Comparison of ENCODE assay signal across 15 mouse cellular contexts in the genomic region with DNA sequence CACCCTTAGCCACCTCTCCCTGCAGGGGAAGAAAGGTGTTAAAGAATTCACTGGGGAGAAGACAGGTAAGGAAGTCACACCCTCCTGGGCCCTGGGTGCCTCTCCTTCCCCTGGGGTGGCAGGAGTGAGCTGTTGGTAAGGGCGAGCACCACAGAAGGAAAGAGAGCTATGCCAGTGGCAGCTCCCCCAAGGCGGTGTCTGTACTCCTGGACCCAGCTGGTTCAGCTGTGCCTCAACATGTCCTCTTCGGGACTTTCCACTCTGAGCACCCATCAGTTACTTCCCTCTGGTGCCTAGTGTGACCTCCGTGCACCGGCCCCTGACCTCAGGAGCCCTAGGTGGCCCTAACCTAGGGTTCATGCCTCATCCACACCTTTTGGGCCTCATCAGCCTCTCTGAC. TPM values are rescaled to one million over a fixed set of nuclear protein-coding genes. Genes with fewer than 3 reads are reported as not detected.
DNase-seq lines count a peak whose midpoint lies in the region; ATAC-seq and TF ChIP-seq lines count a peak whose summit lies in the region.
"Had no signal": no experiment of that assay in that cellular context is flagged by ENCODE, and none has a peak within 500 bp of the region (broad histone marks: within the 10 kb centered on the region; RNA-seq: fewer than 3 reads in every experiment).

No protein-coding gene starts in this region.

- peak overlapping the region; percentile 77; the same call in 1 of the 2 replicates for H3K27ac ChIP-seq in gastrocnemius, adult 2 months
- H3K27ac ChIP-seq in lung, embryonic 15.5 days = 0 out of 2 replicates have a peak overlapping the region, but pooled peaks have one; percentile 12
- H3K27ac ChIP-seq in embryonic facial prominence, embryonic 13.5 days = peak overlapping the region; percentile 51
- H3K27ac ChIP-seq in neural tube, embryonic 15.5 days (replicated peaks) = peak overlapping the region; percentile 73; the same call in 1 of the 2 replicates
- H3K27ac ChIP-seq: intestine, embryonic 15.5 days; kidney, embryonic 15.5 days; liver, embryonic 12.5 days had no signal

- intact Hi-C loops in gastrocnemius, adult 2 months (cut with DNase I) = no loop called here

- H3K4me1 ChIP-seq in lung, embryonic 15.5 days = peaks cover 94% of the 10 kb centered on the region
- H3K4me1 ChIP-seq in embryonic facial prominence, embryonic 13.5 days = peaks cover 73% of the 10 kb centered on the region
- peaks cover 81% of the 10 kb centered on the region for H3K4me1 ChIP-seq in neural tube, embryonic 15.5 days

- TF ChIP-seq CTCF in gastrocnemius, adult 2 months (IDR thresholded peaks at IDR 0.05) = no peak

- no peaks in the 10 kb centered on the region for H3K27me3 ChIP-seq in lung, embryonic 15.5 days
- no peaks in the 10 kb centered on the region for H3K27me3 ChIP-seq in embryonic facial prominence, embryonic 13.5 days
- no peaks in the 10 kb centered on the region for H3K27me3 ChIP-seq in neural tube, embryonic 15.5 days (replicated peaks)
- H3K27me3 ChIP-seq: intestine, embryonic 15.5 days; kidney, embryonic 15.5 days; liver, embryonic 12.5 days had no signal

- H3K4me3 ChIP-seq in gastrocnemius, adult 2 months = no peak overlapping the region
- no peak overlapping the region for H3K4me3 ChIP-seq in lung, embryonic 15.5 days
- H3K4me3 ChIP-seq in embryonic facial prominence, embryonic 13.5 days = no peak overlapping the region
- H3K4me3 ChIP-seq in neural tube, embryonic 15.5 days (replicated peaks) = no peak overlapping the region
- H3K4me3 ChIP-seq: erythroblast, embryonic 14.5 days; intestine, embryonic 15.5 days; kidney, embryonic 15.5 days; liver, embryonic 12.5 days had no signal

- no peaks in the 10 kb centered on the region for H3K9me3 ChIP-seq in lung, embryonic 15.5 days
- H3K9me3 ChIP-seq in embryonic facial prominence, embryonic 13.5 days = no peaks in the 10 kb centered on the region
- no peaks in the 10 kb centered on the region for H3K9me3 ChIP-seq in neural tube, embryonic 15.5 days (replicated peaks)
- H3K9me3 ChIP-seq: intestine, embryonic 15.5 days; kidney, embryonic 15.5 days; liver, embryonic 12.5 days had no signal

- WGBS in lung, embryonic 15.5 days = 73% methylated on average over 4 of the region's 5 CpGs
- WGBS in embryonic facial prominence, embryonic 13.5 days = 72% methylated on average over 5 of the region's 5 CpGs
- WGBS in neural tube, embryonic 15.5 days = 88% methylated on average over 4 of the region's 5 CpGs

- no peak overlapping the region for H3K4me2 ChIP-seq in lung, embryonic 15.5 days
- no peak overlapping the region for H3K4me2 ChIP-seq in embryonic facial prominence, embryonic 13.5 days
- H3K4me2 ChIP-seq in neural tube, embryonic 15.5 days = no peak overlapping the region
- H3K4me2 ChIP-seq: intestine, embryonic 15.5 days; kidney, embryonic 15.5 days; liver, embryonic 12.5 days; midbrain, embryonic 11.5 days had no signal

- no peak overlapping the region for H3K9ac ChIP-seq in lung, embryonic 15.5 days
- no peak overlapping the region for H3K9ac ChIP-seq in embryonic facial prominence, embryonic 13.5 days
- H3K9ac ChIP-seq in neural tube, embryonic 15.5 days (replicated peaks) = no peak overlapping the region
- H3K9ac ChIP-seq: intestine, embryonic 15.5 days; kidney, embryonic 15.5 days; liver, embryonic 12.5 days had no signal

- no peak for DNase-seq in gastrocnemius, adult 2 months
- DNase-seq in gastrocnemius, adult 8-10 months (ENCODE audit: low spot score in 2 of 2) = no peak
- DNase-seq in lung, postnatal 10 days = no peak
- DNase-seq in embryo, embryonic 10.5 days (ENCODE audit: low spot score) = no peak
- no peak for DNase-seq in kidney, postnatal 10 days
- DNase-seq: B cell, adult 2 months; lung, postnatal 14 days had no signal

- ATAC-seq in lung, embryonic 15.5 days (ENCODE audit: borderline replicate concordance, extremely low read depth, low FRiP score, low TSS enrichment) = no peak
- ATAC-seq in embryonic facial prominence, embryonic 13.5 days (ENCODE audit: insufficient number of reproducible peaks, insufficient read depth, low FRiP score, low TSS enrichment, low read depth) = no peak
- no peak for ATAC-seq in neural tube, embryonic 15.5 days (ENCODE audit: low FRiP score)
- ATAC-seq: intestine, embryonic 15.5 days; liver, embryonic 12.5 days had no signal

- H3K36me3 ChIP-seq in lung, embryonic 15.5 days = no peaks in the 10 kb centered on the region
- no peaks in the 10 kb centered on the region for H3K36me3 ChIP-seq in embryonic facial prominence, embryonic 13.5 days
- no peaks in the 10 kb centered on the region for H3K36me3 ChIP-seq in neural tube, embryonic 15.5 days
- H3K36me3 ChIP-seq: intestine, embryonic 15.5 days; kidney, embryonic 15.5 days; liver, embryonic 12.5 days had no signal

RNA-seq across cellular contexts. Expression of gene Ncor2, which starts 31.9 kb away (rescaled TPM):
- total RNA-seq in gastrocnemius, adult 2 months (2021) = 100 to 1,000 TPM; 123 to 153 TPM
- 100 to 1,000 TPM in 1 of 4 experiments, 10 to 100 TPM in 3; 93.5 to 117 (median 97.9) TPM for total RNA-seq in gastrocnemius, adult 8-10 months (2022)
- polyA plus RNA-seq in lung, embryonic 15.5 days (2015; fragmentation: Nextera tagmentation; extraction: Ambion mirVana) = 28.7 and 30.5 TPM in 2 replicates
- 35.1 and 36.2 TPM in 2 replicates for polyA plus RNA-seq in embryonic facial prominence, embryonic 13.5 days (2015; fragmentation: Nextera tagmentation; extraction: Ambion mirVana)
- polyA plus RNA-seq in neural tube, embryonic 15.5 days (2015; fragmentation: Nextera tagmentation; extraction: Ambion mirVana) = 24.2 and 28.5 TPM in 2 replicates

Comparison
In these comparisons a context has a peak if more than half of its experiments do, and no peak if none do; other contexts are left out.
1. H3K27ac ChIP-seq: peak in every context shown above with its lines; median percentile 77 in gastrocnemius, adult 2 months; 73 in neural tube, embryonic 15.5 days; 51 in embryonic facial prominence, embryonic 13.5 days; 12 in lung, embryonic 15.5 days.